Mouse (Mus musculus): ENCODE results near the gene Cdk14. TPM values are rescaled to one million over a fixed set of nuclear protein-coding genes. Genes with fewer than 3 reads are reported as not detected.

Gene Cdk14
- total and polyA plus RNA-seq, 2 experiments from 2014 or later = 34.8 to 54.0 TPM

DNA sequence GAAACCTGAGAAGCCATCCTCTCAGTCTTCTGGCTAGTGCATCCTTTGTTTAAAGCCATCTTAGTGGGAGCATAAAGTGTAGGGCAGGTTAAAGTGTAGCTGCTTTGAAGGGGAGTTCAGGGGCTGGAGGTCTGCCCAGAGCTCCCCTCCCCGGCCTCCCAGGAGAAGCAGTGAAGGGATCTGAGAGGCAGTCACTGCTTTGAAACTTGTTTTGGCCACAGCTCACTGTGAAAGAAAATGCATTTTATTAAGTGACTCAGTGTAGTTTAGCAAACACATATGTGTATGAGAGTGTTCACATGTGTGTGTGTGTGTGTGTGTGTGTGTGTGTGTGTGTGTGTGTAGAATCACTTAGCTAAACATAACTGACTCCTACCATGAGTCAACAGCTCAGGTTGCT lies 554.0 kb downstream of the Cdk14 start:
- H3K27ac ChIP-seq (ENCODE audit: low read depth, low read length) = no peak overlapping the region
- 40% methylated on average over 1 of the region's 1 CpGs for WGBS

DNA sequence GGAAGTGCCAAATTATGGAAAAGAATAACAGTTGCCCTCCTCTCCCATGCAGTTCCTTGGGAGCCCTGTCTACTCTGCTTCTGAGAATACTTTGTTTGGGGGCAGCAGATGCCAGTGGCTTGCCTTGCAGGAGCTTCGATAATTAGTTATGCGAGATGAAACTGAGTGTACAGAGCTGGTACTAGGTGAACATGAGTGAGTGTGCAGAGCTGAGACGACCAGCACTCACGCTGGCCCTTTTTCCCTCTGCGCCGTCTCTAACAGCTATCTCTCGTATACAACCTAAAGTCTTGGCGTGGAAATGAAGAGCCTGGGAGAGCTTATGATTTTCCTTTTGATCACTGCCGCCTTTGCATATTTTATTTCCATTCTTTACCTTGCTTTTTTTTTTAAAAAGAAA lies 558.5 kb downstream of the Cdk14 start:
- H3K4me1 ChIP-seq (ENCODE audit: insufficient read depth) = peaks cover 6% of the 10 kb centered on the region; the same call in 1 of the 2 replicates
- H3K27ac ChIP-seq (ENCODE audit: low read depth, low read length) = no peak overlapping the region

More for the DNA sequence above, 554.0 kb downstream of the Cdk14 start:
- Histone ChIP-seq H3K9me3 (ENCODE audit: low read length) (no peaks in the 10 kb centered on the region), H3K4me1 (ENCODE audit: insufficient read depth) (peaks cover 6% of the 10 kb centered on the region; the same call in 1 of the 2 replicates), H3K36me3 (ENCODE audit: insufficient read depth) (no peaks in the 10 kb centered on the region), H3K27me3 (ENCODE audit: insufficient read depth, low read length) (no peaks in the 10 kb centered on the region), H3K4me2 (ENCODE audit: low read depth) (no peak overlapping the region), H3K4me3 (ENCODE audit: low read depth, low read length) (no peak overlapping the region), H3K9ac (no peak overlapping the region)
- no peak for DNase-seq
- no peak for TF ChIP-seq CTCF (IDR thresholded peaks at IDR 0.05; ENCODE audit: low read depth)
- no peak for ATAC-seq

DNA sequence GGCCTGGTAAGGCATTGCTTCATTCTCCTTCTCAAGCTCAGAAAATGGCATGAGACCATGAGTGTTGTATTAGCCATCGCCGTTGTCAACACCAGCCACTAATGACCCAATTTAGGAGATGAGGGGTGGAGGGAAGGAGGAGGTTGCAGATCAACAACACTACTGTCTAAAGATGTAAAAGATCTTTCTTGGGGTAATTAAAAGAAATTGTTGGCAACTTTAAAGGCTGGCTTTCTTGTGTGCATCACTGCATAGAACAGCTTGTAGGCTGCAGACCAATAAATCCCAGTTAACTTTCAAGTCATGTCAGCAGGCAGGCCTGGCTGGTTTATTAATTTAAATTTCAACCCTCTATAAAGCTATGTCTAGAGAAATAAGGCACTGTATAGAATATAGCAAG lies 559.0 kb downstream of the Cdk14 start:
- H3K4me1 ChIP-seq (ENCODE audit: insufficient read depth) = peaks cover 6% of the 10 kb centered on the region; the same call in 1 of the 2 replicates
- no peak overlapping the region for H3K4me2 ChIP-seq (ENCODE audit: low read depth)
- H3K27me3 ChIP-seq (ENCODE audit: insufficient read depth, low read length) = no peaks in the 10 kb centered on the region
- ATAC-seq = peak; percentile 34
- H3K36me3 ChIP-seq (ENCODE audit: insufficient read depth) = no peaks in the 10 kb centered on the region
- H3K27ac ChIP-seq (ENCODE audit: low read depth, low read length) = peak overlapping the region; percentile 29; the same call in 1 of the 2 replicates
- no peak for TF ChIP-seq CTCF (IDR thresholded peaks at IDR 0.05; ENCODE audit: low read depth)
- WGBS = 23% methylated on average over 2 of the region's 2 CpGs
- H3K4me3 ChIP-seq (ENCODE audit: low read depth, low read length) = no peak overlapping the region
- no peak for DNase-seq
- no peak overlapping the region for H3K9ac ChIP-seq
- no peaks in the 10 kb centered on the region for H3K9me3 ChIP-seq (ENCODE audit: low read length)

More for the DNA sequence above, 558.5 kb downstream of the Cdk14 start:
- ATAC-seq = peak; percentile 38
- no peak for TF ChIP-seq CTCF (IDR thresholded peaks at IDR 0.05; ENCODE audit: low read depth)
- Histone ChIP-seq H3K27me3 (ENCODE audit: insufficient read depth, low read length) (no peaks in the 10 kb centered on the region), H3K4me3 (ENCODE audit: low read depth, low read length) (no peak overlapping the region), H3K4me2 (ENCODE audit: low read depth) (no peak overlapping the region), H3K36me3 (ENCODE audit: insufficient read depth) (no peaks in the 10 kb centered on the region), H3K9me3 (ENCODE audit: low read length) (no peaks in the 10 kb centered on the region), H3K9ac (no peak overlapping the region)
- 54% methylated on average over 9 of the region's 9 CpGs for WGBS
- no peak for DNase-seq

DNA sequence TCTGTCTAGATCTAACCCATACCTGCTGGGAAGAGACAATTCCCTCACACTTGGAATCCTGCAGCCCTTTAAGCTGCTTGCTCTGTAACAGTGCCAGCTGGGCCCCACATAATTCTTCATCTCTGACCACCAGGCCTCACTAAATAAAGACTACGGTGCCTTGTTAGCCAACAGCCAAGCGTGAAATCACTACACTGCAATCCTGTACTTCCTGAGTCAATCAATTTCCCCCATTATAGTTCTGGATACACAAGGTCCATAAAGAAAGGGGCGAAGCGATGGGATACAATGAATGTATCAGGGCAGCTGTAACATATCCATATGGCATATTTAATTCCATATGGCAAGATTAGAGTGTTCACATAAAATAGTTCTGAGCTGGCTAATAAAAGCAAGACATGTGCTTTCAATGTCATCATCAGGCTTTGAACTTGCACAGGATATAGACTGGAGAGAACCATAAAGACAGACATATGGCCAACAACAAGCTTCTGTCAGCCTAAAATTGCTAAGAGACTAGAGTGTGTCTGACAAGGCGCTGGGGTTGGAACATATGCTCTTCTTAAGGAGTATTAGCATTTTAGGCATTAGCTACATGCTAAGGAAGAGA lies 562.0 kb downstream of the Cdk14 start:
- no peak overlapping the region for H3K4me3 ChIP-seq (ENCODE audit: low read depth, low read length)
- H3K9ac ChIP-seq = no peak overlapping the region
- no peak for TF ChIP-seq CTCF (IDR thresholded peaks at IDR 0.05; ENCODE audit: low read depth)
- peaks cover 6% of the 10 kb centered on the region; the same call in 1 of the 2 replicates for H3K4me1 ChIP-seq (ENCODE audit: insufficient read depth)
- H3K27me3 ChIP-seq (ENCODE audit: insufficient read depth, low read length) = no peaks in the 10 kb centered on the region
- H3K9me3 ChIP-seq (ENCODE audit: low read length) = no peaks in the 10 kb centered on the region
- no peak overlapping the region for H3K27ac ChIP-seq (ENCODE audit: low read depth, low read length)
- H3K4me2 ChIP-seq (ENCODE audit: low read depth) = no peak overlapping the region
- H3K36me3 ChIP-seq (ENCODE audit: insufficient read depth) = no peaks in the 10 kb centered on the region
- ATAC-seq (peak; percentile 53; the same call in 1 of the 2 replicates), DNase-seq (no peak)
- 35% methylated on average over 5 of the region's 5 CpGs for WGBS

DNA sequence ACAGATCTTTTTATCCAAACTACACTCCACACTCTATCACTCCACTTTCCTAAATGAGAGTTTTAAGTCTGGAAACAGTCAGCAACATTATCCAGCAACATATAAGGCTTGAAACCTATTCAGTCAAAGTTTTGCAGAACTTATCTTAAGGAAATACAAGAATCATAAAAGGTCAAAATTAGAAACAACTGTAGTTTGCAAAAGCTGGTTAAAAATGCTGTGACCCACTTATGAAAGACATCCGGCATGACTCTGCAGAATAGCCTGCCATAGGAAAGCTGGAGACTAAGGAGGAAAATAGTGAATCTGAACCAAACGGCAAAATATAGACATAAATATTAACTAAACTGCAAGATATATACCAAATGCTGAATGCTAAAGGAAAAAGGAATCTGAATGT lies 566.6 kb downstream of the Cdk14 start:
- Histone ChIP-seq H3K27me3 (ENCODE audit: insufficient read depth, low read length) (no peaks in the 10 kb centered on the region), H3K4me2 (ENCODE audit: low read depth) (no peak overlapping the region), H3K4me3 (ENCODE audit: low read depth, low read length) (no peak overlapping the region), H3K36me3 (ENCODE audit: insufficient read depth) (no peaks in the 10 kb centered on the region), H3K9ac (no peak overlapping the region), H3K9me3 (ENCODE audit: low read length) (no peaks in the 10 kb centered on the region), H3K27ac (ENCODE audit: low read depth, low read length) (no peak overlapping the region), H3K4me1 (ENCODE audit: insufficient read depth) (peaks cover 6% of the 10 kb centered on the region)
- TF ChIP-seq CTCF (IDR thresholded peaks at IDR 0.05; ENCODE audit: low read depth) = no peak
- DNase-seq (no peak), ATAC-seq (no peak)
- 81% methylated on average over 2 of the region's 2 CpGs for WGBS

DNA sequence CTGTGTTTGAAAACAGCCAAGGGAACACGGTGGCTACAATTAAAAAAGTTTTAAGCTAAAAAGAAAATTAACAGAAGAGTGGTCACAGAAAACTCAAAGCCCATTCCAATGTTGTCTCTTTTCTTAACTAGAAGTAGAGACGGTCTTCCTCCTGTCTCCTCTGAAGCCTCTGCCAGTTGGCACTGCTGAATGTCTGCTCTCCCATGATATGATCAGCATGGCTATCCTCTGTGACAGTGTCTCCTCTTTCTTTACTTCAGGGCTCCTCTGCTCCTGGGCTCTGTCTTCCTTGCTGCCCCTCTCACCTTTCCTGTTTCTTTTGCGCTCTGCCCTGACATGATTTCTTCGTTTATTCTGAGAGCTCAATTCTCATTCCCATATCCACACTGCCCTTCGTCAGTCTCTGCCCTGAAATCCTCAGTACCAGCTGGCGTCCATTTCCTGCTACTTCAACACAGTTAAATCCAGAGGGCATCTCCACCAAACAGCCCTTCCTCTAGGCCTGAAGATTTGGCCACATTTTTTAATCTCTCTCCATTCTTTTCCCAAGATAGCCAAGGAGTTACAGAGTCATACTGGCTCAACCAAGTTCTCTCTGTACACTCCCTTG lies 567.3 kb downstream of the Cdk14 start:
- Histone ChIP-seq H3K36me3 (ENCODE audit: insufficient read depth) (no peaks in the 10 kb centered on the region), H3K27me3 (ENCODE audit: insufficient read depth, low read length) (no peaks in the 10 kb centered on the region), H3K9ac (no peak overlapping the region), H3K27ac (ENCODE audit: low read depth, low read length) (no peak overlapping the region), H3K4me2 (ENCODE audit: low read depth) (no peak overlapping the region), H3K4me3 (ENCODE audit: low read depth, low read length) (no peak overlapping the region), H3K9me3 (ENCODE audit: low read length) (no peaks in the 10 kb centered on the region), H3K4me1 (ENCODE audit: insufficient read depth) (no peaks in the 10 kb centered on the region; the same call in 1 of the 2 replicates)
- ATAC-seq (no peak), DNase-seq (no peak)
- TF ChIP-seq CTCF (IDR thresholded peaks at IDR 0.05; ENCODE audit: low read depth) = no peak
- 68% methylated on average over 6 of the region's 6 CpGs for WGBS
